Mouse (Mus musculus) heart, postnatal 25 days (tissue): ENCODE measurements around the gene Scn10a. TPM values are rescaled to one million over a fixed set of nuclear protein-coding genes. Genes with fewer than 3 reads are reported as not detected.

Experiments used
- DNase-seq: peaks from one replicate; pipeline ENCODE4 v3.0.0; 2022; ENCODE audit warnings: low spot score
- intact Hi-C: fragments of 180-260 bp; cut with DNase I; formaldehyde crosslinking; loops from one replicate; pipeline ENCODE4 v1.15.1; 2025
- total RNA-seq, 2 experiments: library from RNA; stranded (reverse); gene quantifications; 2 replicates each; pipeline ENCODE4 v1.2.3; 2021

Scn10a gene
- total RNA-seq, 2 experiments from 2014 or later: 0.36 to 0.45 TPM

- no peak for DNase-seq
- intact Hi-C loops: loop anchor here (2.0 kb wide), 2 partner anchors 104 to 244 kb away; no protein-coding TSS in a partner anchor
Observed at GRCm38 (mm10) chr9:119646942-119647547, 72.1 kb downstream of the Scn10a start.

GRCm38 (mm10) chr9:119641985-119642384 lies 77.1 kb downstream of the Scn10a start:
- intact Hi-C loops: no loop called here
- no peak for DNase-seq

DNA sequence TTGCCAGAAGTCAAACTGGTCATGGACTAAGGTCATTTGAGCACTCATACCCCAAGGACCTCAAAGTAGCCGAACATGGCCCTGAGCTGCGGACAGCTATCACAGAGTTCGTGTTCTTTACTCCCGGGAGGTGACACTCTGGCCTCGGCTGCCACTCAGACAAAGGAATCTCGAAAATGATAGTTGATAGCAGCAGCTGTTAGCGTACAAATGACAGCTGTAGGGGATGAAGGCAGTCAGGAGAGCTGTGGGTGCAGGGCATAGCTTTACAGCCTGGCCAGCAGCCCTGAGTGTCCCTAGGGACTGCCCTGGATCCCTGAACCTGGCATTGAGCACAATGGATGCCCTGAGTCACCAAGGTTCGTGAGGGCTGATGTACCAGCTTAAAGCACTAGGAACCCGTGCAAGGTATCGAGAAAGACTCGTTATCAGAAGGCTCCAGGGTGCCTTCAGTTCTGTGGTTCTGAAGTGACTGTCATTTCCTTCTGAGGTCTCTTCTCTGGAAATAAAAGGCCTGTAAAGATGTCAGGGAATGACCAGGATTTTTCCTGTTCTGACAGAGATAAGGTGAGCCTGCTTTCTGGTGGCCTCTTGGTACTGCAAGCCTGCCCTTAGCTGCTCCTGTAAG lies 84.8 kb downstream of the Scn10a start:
- intact Hi-C loops: no loop called here
- DNase-seq: no peak

- intact Hi-C loops: no loop called here
- DNase-seq: no peak
Observed at GRCm38 (mm10) chr9:119633475-119633874, 85.6 kb downstream of the Scn10a start.

GRCm38 (mm10) chr9:119632801-119633200 lies 86.3 kb downstream of the Scn10a start:
- no peak for DNase-seq
- intact Hi-C loops: no loop called here

- peak; percentile 30 for DNase-seq
- intact Hi-C loops: no loop called here
Observed at GRCm38 (mm10) chr9:119631899-119632533, 87.1 kb downstream of the Scn10a start.

- intact Hi-C loops: no loop called here
- DNase-seq: no peak
Observed at GRCm38 (mm10) chr9:119631393-119631898, 87.7 kb downstream of the Scn10a start.

DNA sequence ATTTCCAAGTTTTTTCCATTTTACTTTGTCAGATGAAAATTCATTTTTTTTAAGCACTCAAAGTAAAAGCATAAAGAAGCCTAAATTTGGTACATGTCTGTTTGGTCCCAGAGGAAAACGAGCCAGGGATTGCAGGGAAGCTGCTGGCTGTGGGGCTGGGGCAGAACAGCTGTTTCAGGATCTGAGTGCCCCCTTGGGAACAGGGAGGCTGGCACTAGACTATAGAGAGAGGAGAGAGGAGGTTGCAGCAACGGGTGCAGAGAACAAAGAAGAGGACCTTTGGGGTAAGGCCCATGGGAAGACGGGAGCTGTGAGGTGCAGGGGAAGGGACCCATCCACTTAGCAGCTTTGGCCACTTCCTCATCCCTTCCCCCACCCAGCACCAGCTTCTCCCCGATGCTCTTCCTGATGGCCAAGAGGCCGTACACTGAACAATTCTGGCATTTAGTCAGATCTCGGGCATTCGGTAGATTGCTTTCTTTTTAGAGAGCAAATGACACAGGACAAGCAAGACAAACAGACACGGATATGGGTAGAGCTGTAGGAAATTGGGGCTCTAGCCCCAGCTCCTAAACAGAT lies 90.3 kb downstream of the Scn10a start:
- DNase-seq: no peak
- intact Hi-C loops: no loop called here

DNA sequence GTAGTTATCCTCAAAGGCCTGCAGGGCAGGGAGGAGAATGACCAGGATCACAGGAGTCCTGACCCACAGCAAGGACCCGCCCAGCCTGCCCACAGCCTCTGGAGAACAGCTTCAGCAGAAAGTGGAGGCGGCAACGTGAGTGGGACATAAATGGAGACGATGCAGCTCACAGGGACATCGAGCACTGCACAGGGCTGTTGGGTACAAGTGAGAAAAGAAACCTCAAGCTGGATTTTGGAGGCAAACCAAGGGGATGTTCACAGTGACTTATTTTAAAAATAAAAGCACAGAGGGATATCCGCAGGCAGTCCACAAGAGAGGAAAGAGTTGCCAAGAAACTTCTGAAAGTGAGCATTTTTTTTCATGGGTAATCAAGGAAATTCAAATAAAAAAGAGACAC lies 91.9 kb downstream of the Scn10a start:
- DNase-seq: no peak
- intact Hi-C loops: no loop called here

DNA sequence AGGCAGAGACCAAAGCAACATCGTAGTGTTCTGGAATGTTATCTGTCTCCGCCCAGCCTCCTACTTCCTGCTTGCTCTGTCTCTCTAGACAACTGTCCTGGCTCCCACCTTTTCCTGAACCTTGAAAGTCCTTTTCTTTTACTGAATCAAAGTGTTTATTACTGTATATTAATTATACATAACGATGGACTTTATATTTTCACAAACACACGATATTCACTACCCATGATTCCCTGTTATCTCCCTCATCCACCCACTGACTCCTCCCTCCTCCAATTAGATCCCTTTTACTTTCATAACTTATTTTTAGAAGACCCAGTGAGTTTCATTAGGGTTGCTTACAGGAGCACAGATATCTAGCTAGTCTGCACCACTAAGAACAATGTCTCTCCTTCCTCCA lies 95.0 kb downstream of the Scn10a start:
- no peak for DNase-seq
- intact Hi-C loops: no loop called here

DNA sequence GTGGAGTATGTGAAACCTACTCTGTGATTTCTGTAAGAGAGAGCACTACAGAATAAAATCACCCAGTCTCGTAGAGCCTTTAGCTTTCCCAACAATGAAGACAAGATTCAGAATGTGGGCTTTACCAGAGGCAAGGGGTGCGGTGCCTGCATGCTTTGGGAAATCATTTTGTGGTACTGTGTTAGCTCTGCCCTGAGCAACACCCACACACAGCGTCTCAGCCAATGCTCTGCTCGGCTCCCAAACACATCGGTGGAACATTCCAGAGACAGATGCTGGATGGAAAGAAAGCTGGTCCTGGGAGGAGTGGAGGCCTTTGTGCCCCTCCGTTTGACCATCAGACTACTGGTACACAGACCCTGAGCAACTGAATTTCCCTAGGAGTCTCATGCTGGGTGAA lies 104.3 kb downstream of the Scn10a start:
- no peak for DNase-seq
- intact Hi-C loops: no loop called here

DNA sequence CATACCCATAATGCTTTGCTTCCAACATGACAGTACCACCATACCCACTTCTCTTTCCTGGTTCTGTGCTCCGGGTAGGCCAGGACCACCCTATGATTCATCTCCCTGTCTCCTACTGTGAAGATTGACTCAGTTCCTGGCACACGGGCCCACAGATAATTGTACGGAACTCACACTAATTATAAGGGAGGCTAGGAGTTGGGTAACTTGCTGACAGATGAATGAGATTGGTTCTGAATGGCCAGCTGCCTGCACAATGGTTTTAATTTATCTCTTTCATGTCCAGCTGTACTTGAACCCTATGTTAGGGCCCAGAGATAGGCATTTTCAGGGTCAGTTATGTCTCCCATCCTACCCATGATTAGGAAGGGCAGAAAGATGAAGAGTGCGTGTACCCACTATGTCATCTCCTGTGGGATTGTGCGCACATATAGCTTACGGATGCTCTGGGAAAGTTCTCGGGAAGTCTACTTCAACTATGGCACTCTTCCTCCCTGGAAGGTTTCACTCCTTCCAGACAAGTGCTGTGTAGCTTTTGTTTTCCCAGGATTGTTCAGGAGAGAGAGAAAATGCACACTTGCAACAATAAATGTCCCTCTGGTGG lies 108.5 kb downstream of the Scn10a start:
- no peak for DNase-seq
- intact Hi-C loops: no loop called here

- intact Hi-C loops: no loop called here
- DNase-seq: no peak
Observed at GRCm38 (mm10) chr9:119606906-119607305, 112.2 kb downstream of the Scn10a start.

DNA sequence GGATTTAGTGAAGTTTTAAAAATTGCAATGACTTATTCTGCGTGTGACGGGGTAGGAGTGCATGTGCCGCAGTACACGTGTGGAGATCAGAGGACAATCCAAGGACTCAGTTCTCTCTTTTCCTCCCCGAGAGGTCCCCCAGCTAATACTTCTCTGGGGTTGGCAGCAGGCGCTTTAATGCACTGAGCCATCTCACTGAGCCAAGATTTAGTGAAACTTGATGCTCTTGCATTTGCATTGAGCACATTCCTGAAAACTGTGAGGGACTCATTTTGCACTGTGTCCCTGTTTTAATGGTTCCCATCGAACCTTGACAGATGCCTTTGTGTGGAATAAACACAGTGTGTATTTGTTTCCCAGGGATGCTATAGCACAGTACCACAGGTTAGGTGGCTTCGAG lies 114.5 kb downstream of the Scn10a start:
- no peak for DNase-seq
- intact Hi-C loops: no loop called here

DNA sequence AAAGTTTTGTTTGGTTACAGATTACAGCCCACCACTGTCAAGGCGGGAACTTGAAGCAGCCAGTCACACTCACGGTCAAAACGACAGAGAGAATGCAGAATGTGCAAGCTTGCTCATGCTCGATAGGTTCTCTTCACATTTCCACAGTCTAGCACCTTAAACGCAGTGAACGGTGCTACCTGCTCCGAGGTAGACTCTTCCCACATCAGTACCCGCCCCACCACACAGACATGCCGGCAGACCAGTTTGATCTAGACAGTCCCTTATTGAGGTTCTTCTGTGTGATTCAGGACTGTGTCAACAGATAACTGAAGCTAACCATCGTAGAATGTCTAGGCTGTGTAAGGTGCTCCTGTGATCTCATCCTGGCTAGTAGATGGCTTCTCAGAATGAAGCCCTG lies 120.6 kb downstream of the Scn10a start:
- intact Hi-C loops: no loop called here
- DNase-seq: no peak

DNA sequence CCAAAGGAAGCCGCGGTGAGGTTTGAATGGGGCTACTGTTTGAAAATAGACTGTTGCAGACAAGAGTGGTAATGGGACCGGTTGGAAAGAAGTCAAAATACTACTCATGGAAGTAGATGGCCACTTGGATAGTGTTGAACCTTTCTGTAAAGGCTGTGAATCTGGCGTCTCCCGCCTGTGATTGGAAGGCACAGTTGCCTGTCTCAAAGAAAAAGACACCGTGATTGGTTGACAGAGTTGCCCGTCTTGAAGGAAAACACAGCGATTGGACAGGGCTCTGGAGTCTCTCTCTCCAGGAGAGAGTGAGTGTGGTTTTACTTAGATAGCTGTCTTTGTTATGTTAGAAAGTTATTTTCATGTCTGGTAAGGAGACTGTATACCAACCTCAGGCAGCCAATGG lies 121.8 kb downstream of the Scn10a start:
- intact Hi-C loops: no loop called here
- no peak for DNase-seq

DNA sequence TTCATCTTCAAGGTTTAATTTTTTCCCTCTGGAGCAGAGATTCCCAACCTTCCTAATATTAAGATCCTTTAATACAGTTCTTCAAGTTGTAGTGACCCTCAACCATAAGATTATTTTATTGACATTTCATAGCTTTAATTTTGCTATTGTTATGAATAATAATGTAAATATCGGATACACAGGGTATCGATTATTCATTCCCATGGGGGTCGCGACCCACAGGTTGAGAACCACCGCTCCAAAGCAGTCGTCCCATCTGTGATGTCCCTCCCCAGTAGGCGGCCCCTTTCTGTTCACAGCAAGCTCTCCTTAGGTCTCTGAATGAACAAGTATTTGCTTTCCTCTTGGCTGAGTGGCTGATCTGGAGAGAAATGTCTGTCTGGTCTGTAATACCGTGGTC lies 129.5 kb downstream of the Scn10a start:
- intact Hi-C loops: no loop called here
- no peak for DNase-seq

DNA sequence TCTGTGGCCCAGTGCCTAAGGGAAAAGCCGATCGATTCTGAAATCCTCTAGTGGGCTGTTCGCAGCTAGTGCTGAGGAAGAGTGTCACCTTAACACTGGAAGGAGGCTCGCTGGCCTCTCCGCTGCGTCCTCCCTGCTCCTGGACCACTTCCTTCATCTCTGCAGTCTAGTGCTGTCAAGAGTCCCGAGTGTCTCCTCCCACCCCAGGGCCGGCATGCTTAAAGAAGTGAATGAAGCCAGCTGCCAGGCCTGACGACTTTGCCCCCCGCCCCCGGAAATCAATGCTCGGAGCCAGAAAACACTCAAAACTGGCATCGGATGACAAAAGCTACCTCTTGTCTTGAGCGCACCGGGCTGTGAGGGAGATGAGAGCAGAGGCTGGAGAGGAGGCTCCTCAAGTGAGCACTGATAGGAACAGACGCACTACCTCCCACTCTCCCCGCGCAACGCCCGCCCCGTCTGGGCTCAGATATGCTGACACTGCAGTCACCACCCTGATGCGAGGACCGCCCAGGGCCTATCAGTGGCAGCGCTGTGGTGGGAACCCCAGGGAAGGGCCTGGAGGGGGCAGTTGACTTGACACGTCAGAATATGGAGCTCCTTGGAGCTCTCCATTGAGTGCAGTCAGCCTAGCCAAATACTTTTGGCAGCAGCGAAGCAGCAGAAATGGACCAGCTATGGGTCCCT lies 130.2 kb downstream of the Scn10a start:
- intact Hi-C loops: no loop called here
- DNase-seq: no peak

GRCm38 (mm10) chr9:119580668-119581067 lies 138.5 kb downstream of the Scn10a start:
- intact Hi-C loops: loop anchor here (1.0 kb wide), 2 partner anchors 115 to 120 kb away; no protein-coding TSS in a partner anchor
- DNase-seq: peak; percentile 30

- no peak for DNase-seq
- intact Hi-C loops: loop anchor here (1.0 kb wide), 2 partner anchors 115 to 120 kb away; no protein-coding TSS in a partner anchor
Observed at GRCm38 (mm10) chr9:119580187-119580586, 138.9 kb downstream of the Scn10a start.
